Mouse (Mus musculus) thymus, postnatal 25 days (tissue): ENCODE data around the gene Slc4a8.
"Not testable (repeated sequence)": the region's sequence is repeated elsewhere in the genome, so short reads cannot be mapped to it uniquely, and the experiment has no call there.

Experiments
- DNase-seq: peaks from one replicate; pipeline ENCODE4 v3.0.0; 2022

Slc4a8 gene

GRCm38 (mm10) chr15:100746478-100747120 lies 14.9 kb upstream of the Slc4a8 start:
- no peak for DNase-seq

GRCm38 (mm10) chr15:100747121-100747963 lies 14.2 kb upstream of the Slc4a8 start:
- no peak for DNase-seq

- DNase-seq: no peak
Measured at GRCm38 (mm10) chr15:100748584-100748983, 13.0 kb upstream of the Slc4a8 start.

- DNase-seq: no peak
Measured at GRCm38 (mm10) chr15:100749751-100750538, 11.6 kb upstream of the Slc4a8 start.

GRCm38 (mm10) chr15:100752439-100752838 lies 9.1 kb upstream of the Slc4a8 start:
- no peak for DNase-seq

GRCm38 (mm10) chr15:100753045-100753444 lies 8.5 kb upstream of the Slc4a8 start:
- no peak for DNase-seq

- DNase-seq: no peak
Measured at GRCm38 (mm10) chr15:100754041-100754440, 7.5 kb upstream of the Slc4a8 start.

- DNase-seq: peak; percentile 81
Measured at GRCm38 (mm10) chr15:100754805-100755497, 6.6 kb upstream of the Slc4a8 start.

- no peak for DNase-seq
Measured at GRCm38 (mm10) chr15:100755498-100755859, 6.1 kb upstream of the Slc4a8 start.

- no peak for DNase-seq
Measured at GRCm38 (mm10) chr15:100755881-100756624, 5.5 kb upstream of the Slc4a8 start.

- peak; percentile 58 for DNase-seq
Measured at GRCm38 (mm10) chr15:100757527-100757978, 4.0 kb upstream of the Slc4a8 start.

GRCm38 (mm10) chr15:100759286-100759685 lies 2.3 kb upstream of the Slc4a8 start:
- no peak for DNase-seq

- DNase-seq: peak; percentile 27
Measured at GRCm38 (mm10) chr15:100761036-100761418, 520 bp upstream of the Slc4a8 start.

- no peak for DNase-seq
Measured at GRCm38 (mm10) chr15:100762649-100763048, 1.1 kb downstream of the Slc4a8 start.

- DNase-seq: no peak
Measured at GRCm38 (mm10) chr15:100764163-100764951, 2.8 kb downstream of the Slc4a8 start.

GRCm38 (mm10) chr15:100766826-100767225 lies 5.3 kb downstream of the Slc4a8 start:
- DNase-seq: no peak

GRCm38 (mm10) chr15:100767851-100768250 lies 6.3 kb downstream of the Slc4a8 start:
- no peak for DNase-seq

GRCm38 (mm10) chr15:100769023-100769422 lies 7.5 kb downstream of the Slc4a8 start:
- not testable (repeated sequence) for DNase-seq

GRCm38 (mm10) chr15:100770338-100770737 lies 8.8 kb downstream of the Slc4a8 start:
- DNase-seq: no peak

GRCm38 (mm10) chr15:100772685-100773084 lies 11.1 kb downstream of the Slc4a8 start:
- no peak for DNase-seq

GRCm38 (mm10) chr15:100773859-100774258 lies 12.3 kb downstream of the Slc4a8 start:
- DNase-seq: not testable (repeated sequence)
